Mouse (Mus musculus) CH12.LX (cell line): ENCODE results near the gene Ier2. TPM values are rescaled to one million over a fixed set of nuclear protein-coding genes. Genes with fewer than 3 reads are reported as not detected.
A peak's percentile ranks its signal among the peaks of the same experiment; 100 is the strongest.

ENCODE experiments used
- DNase-seq: peaks from one replicate; pipeline ENCODE4 v3.0.0-alpha.2; 2013; ENCODE audit errors: extremely low read depth
- H3K27ac ChIP-seq: 2 replicates; pipeline ENCODE4 v1.5.1; 2012; ENCODE audit warnings: low read depth, mild to moderate bottlenecking, control low read depth, moderate library complexity; ENCODE audit not compliant: insufficient read depth
- H3K27me3 ChIP-seq: replicated peaks from 2 replicates; pipeline ENCODE3; 2012; ENCODE audit warnings: inconsistent platforms
- H3K36me3 ChIP-seq, 2 experiments: replicated peaks in 1 of 2; 2 replicates each; pipeline versions ENCODE3 to v1.6.1; 2012; ENCODE audit warnings: inconsistent platforms in 1 of 2, low read length in 1 of 2, mild to moderate bottlenecking in 1 of 2, mixed read lengths in 1 of 2, moderate library complexity in 1 of 2; ENCODE audit not compliant: control insufficient read depth in 1 of 2, insufficient read depth in 1 of 2
- H3K4me1 ChIP-seq, 2 experiments: 2 replicates each; pipeline ENCODE4 v1.6.1; 2012; ENCODE audit warnings: inconsistent platforms in 1 of 2, moderate library complexity in 1 of 2; ENCODE audit not compliant: insufficient read depth in 2 of 2, control insufficient read depth in 1 of 2
- H3K4me2 ChIP-seq: 2 replicates; pipeline ENCODE4 v1.6.1; 2012; ENCODE audit warnings: low read depth, mild to moderate bottlenecking, control low read depth; ENCODE audit not compliant: poor library complexity, insufficient read depth, severe bottlenecking
- H3K4me3 ChIP-seq, 3 experiments: fragments of 150-350 bp in 1 of 3; sonication (generic) in 1 of 3; replicated peaks in 1 of 3; 2 replicates each; pipeline versions ENCODE3 to v1.5.1; 2011 to 2012; ENCODE audit warnings: low read depth in 2 of 3, low read length in 2 of 3, mild to moderate bottlenecking in 2 of 3, moderate library complexity in 2 of 3, control low read depth in 1 of 3, improper control_type of control experiment in 1 of 3, inconsistent platforms in 1 of 3, mixed read lengths in 1 of 3; ENCODE audit not compliant: poor library complexity in 1 of 3
- H3K79me2 ChIP-seq: replicated peaks from 2 replicates; pipeline ENCODE4 v1.6.1; 2012; ENCODE audit warnings: mild to moderate bottlenecking, moderate library complexity; ENCODE audit not compliant: control insufficient read depth, poor library complexity, insufficient read depth, severe bottlenecking; ENCODE audit errors: extremely low read depth
- H3K9ac ChIP-seq: 2 replicates; pipeline ENCODE4 v1.6.1; 2012; ENCODE audit warnings: low read depth, mild to moderate bottlenecking, control low read depth, moderate library complexity; ENCODE audit not compliant: insufficient read depth
- H3K9me3 ChIP-seq: replicated peaks from 2 replicates; pipeline ENCODE3; 2012; ENCODE audit warnings: low read length, inconsistent platforms, mixed read lengths
- BHLHE40 ChIP-seq: IDR thresholded peaks from 2 replicates; pipeline ENCODE4 v1.6.1; 2011; ENCODE audit warnings: mild to moderate bottlenecking, low read depth, low read length, improper control_type of control experiment
- CHD1 ChIP-seq: IDR thresholded peaks from 2 replicates; pipeline ENCODE4 v1.6.1; 2012; ENCODE audit warnings: low read depth, low read length, improper control_type of control experiment, inconsistent platforms
- CHD2 ChIP-seq: IDR thresholded peaks from 2 replicates; pipeline ENCODE4 v1.6.1; 2011; ENCODE audit warnings: low read length, improper control_type of control experiment
- CTCF ChIP-seq, 2 experiments: IDR thresholded peaks in 1 of 2; conservative IDR thresholded peaks in 1 of 2; 2 replicates each; pipeline ENCODE4 v1.5.1; 2011 to 2012; ENCODE audit warnings: low read depth in 2 of 2, low read length in 2 of 2, improper control_type of control experiment in 1 of 2, inconsistent platforms in 1 of 2, mild to moderate bottlenecking in 1 of 2, moderate library complexity in 1 of 2
- E2F4 ChIP-seq: IDR thresholded peaks from 2 replicates; pipeline ENCODE4 v1.6.1; 2011; ENCODE audit warnings: low read depth, low read length, improper control_type of control experiment; ENCODE audit not compliant: insufficient replicate concordance
- ELF1 ChIP-seq: IDR thresholded peaks from 2 replicates; pipeline ENCODE4 v1.6.1; 2014; ENCODE audit warnings: low read depth, mild to moderate bottlenecking, inconsistent platforms, low read length, improper control_type of control experiment
- EP300 ChIP-seq: IDR thresholded peaks from 2 replicates; pipeline ENCODE4 v1.6.1; 2011; ENCODE audit warnings: low read length, improper control_type of control experiment
- ETS1 ChIP-seq: conservative IDR thresholded peaks from 2 replicates; pipeline ENCODE4 v1.6.1; 2012; ENCODE audit warnings: low read depth, mild to moderate bottlenecking, inconsistent platforms, low read length, improper control_type of control experiment, moderate library complexity
- GABPA ChIP-seq: IDR thresholded peaks from 2 replicates; pipeline ENCODE4 v1.6.1; 2012; ENCODE audit warnings: low read depth, low read length, improper control_type of control experiment, inconsistent platforms; ENCODE audit not compliant: insufficient replicate concordance
- JUN ChIP-seq: IDR thresholded peaks from 2 replicates; pipeline ENCODE4 v1.6.1; 2011; ENCODE audit warnings: low read depth, mild to moderate bottlenecking, low read length, improper control_type of control experiment, moderate library complexity; ENCODE audit not compliant: insufficient read depth
- JUND ChIP-seq: conservative IDR thresholded peaks from 2 replicates; pipeline ENCODE4 v1.6.1; 2011; ENCODE audit warnings: low read depth, low read length, improper control_type of control experiment
- MAFK ChIP-seq: IDR thresholded peaks from 2 replicates; pipeline ENCODE4 v1.6.1; 2011; ENCODE audit warnings: low read length, improper control_type of control experiment; ENCODE audit not compliant: insufficient replicate concordance
- MAX ChIP-seq: IDR thresholded peaks from 2 replicates; pipeline ENCODE4 v1.6.1; 2011; ENCODE audit warnings: low read length, improper control_type of control experiment
- MEF2A ChIP-seq: IDR thresholded peaks from 2 replicates; pipeline ENCODE4 v1.6.1; 2014; ENCODE audit warnings: low read depth, mild to moderate bottlenecking, inconsistent platforms, low read length, improper control_type of control experiment, borderline replicate concordance
- MXI1 ChIP-seq: IDR thresholded peaks from 2 replicates; pipeline ENCODE4 v1.6.1; 2011; ENCODE audit warnings: mild to moderate bottlenecking, low read depth, low read length, improper control_type of control experiment
- NELFE ChIP-seq: IDR thresholded peaks from 2 replicates; pipeline ENCODE4 v1.6.1; 2011; ENCODE audit warnings: low read depth, low read length, improper control_type of control experiment
- PAX5 ChIP-seq: IDR thresholded peaks from 2 replicates; pipeline ENCODE4 v1.6.1; 2012; ENCODE audit warnings: low read length, inconsistent platforms, mixed read lengths
- RAD21 ChIP-seq: IDR thresholded peaks from 2 replicates; pipeline ENCODE4 v1.6.1; 2011; ENCODE audit warnings: low read depth, mild to moderate bottlenecking, low read length, improper control_type of control experiment, moderate library complexity
- SIN3A ChIP-seq: IDR thresholded peaks from 2 replicates; pipeline ENCODE4 v1.6.1; 2012; ENCODE audit warnings: low read length, improper control_type of control experiment, inconsistent platforms
- SMC3 ChIP-seq: IDR thresholded peaks from 2 replicates; pipeline ENCODE4 v1.6.1; 2011; ENCODE audit warnings: low read depth, low read length, improper control_type of control experiment
- TBP ChIP-seq: conservative IDR thresholded peaks from 2 replicates; pipeline ENCODE4 v1.6.1; 2011; ENCODE audit warnings: low read depth, low read length, improper control_type of control experiment
- USF2 ChIP-seq: conservative IDR thresholded peaks from 2 replicates; pipeline ENCODE4 v1.6.1; 2011; ENCODE audit warnings: low read depth, low read length, improper control_type of control experiment
- ZC3H11A ChIP-seq: IDR thresholded peaks from 2 replicates; pipeline ENCODE4 v1.6.1; 2012; ENCODE audit warnings: low read depth, mild to moderate bottlenecking, inconsistent platforms, low read length, improper control_type of control experiment
- ZKSCAN1 ChIP-seq: IDR thresholded peaks from 2 replicates; pipeline ENCODE4 v1.6.1; 2012; ENCODE audit warnings: low read depth, inconsistent platforms, low read length, improper control_type of control experiment, borderline replicate concordance
- ZMIZ1 ChIP-seq: IDR thresholded peaks from 2 replicates; pipeline ENCODE4 v1.6.1; 2012; ENCODE audit warnings: low read depth, mild to moderate bottlenecking, inconsistent platforms, low read length, improper control_type of control experiment
- dilution Hi-C: fragments of 300-500 bp; cut with MboI; formaldehyde crosslinking; loops from 2 replicates; pipeline ENCODE4 v1.14.3; 2020; ENCODE audit warnings: low sequenced_read_pairs; ENCODE audit not compliant: extremely low pct_unique_long_range_greater_than_20kb, extremely low pct_ligation_motif_present
- in situ Hi-C: fragments of 300-500 bp; cut with MboI; formaldehyde crosslinking; loops from 3 replicates; pipeline ENCODE4 v1.14.3; 2019; ENCODE audit warnings: low sequenced_read_pairs, low pct_ligation_motif_present, low pct_unique_long_range_greater_than_20kb, mixed read lengths
- polyA plus RNA-seq: library from polyadenylated mRNA; unstranded; fragments of >175 nt; gene quantifications from 2 replicates; pipeline ENCODE4 v1.2.1, GENCODE M21; 2012; ENCODE audit warnings: low read depth; ENCODE audit not compliant: insufficient read length
- total RNA-seq, 2 experiments: library from RNA; depleted of rRNA; stranded (reverse); fragments of 300-350 nt in 1 of 2; fragments of >200 nt in 1 of 2; gene quantifications; 2 replicates each; pipeline ENCODE4 v1.2.3; 2012 to 2014

Gene Ier2
- total and polyA plus RNA-seq, 3 experiments = 26.3 to 35.4 (median 30.3) TPM

DNA sequence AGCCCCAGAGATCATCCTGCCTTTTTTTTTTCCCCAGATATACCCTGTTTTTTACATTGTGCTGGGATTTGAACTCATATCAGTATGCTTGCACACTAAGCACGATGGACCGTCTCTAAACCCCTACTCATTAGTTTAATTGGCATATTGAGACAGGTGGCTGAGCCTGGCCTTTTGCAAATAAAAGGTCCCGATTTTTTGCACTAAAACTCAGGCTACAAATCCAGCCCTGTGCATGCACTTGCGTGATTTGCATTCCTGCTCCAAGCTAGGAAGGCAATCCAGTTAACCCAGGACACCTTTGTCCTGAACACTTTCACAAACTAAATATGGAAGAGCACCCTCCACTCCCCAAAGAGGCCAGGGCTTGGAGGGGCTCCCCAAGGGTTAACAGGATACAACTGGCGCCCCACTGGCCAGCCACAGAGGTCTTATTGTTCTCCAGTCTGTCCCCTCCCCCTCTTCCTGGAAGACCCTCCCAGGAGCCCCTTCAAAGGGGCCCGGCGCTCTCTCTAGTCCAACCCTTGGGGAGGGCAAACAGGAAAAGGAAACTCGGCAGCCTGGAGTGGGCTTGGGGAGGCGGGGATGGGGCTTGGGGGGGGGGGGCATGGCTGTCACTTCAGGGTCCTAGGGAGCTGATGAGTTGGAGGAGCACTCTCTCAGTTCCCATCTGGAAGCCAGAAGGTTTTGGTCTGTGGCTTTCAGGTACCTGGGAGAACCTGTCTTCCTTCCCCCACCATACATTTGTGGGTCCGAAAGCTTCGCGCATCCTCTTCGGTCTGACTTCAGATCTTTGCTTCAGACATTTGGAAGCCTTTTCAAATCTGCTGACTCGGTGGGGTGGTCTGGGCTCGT lies 7.1 kb downstream of the Ier2 start:
- Histone ChIP-seq H3K27ac (no peak overlapping the region), H3K4me1 (peaks cover 10 to 36% of the 10 kb centered on the region in 2 experiments), H3K79me2 (peaks cover 4% of the 10 kb centered on the region), H3K4me3 (no peak overlapping the region), H3K9ac (no peak overlapping the region), H3K27me3 (no peaks in the 10 kb centered on the region), H3K4me2 (no peak overlapping the region), H3K9me3 (no peaks in the 10 kb centered on the region), H3K36me3 (no peaks in the 10 kb centered on the region)
- DNase-seq = no peak
- in situ Hi-C loops = no loop called here
- no peak for TF ChIP-seq ZC3H11A
- dilution Hi-C loops = no loop called here

DNA sequence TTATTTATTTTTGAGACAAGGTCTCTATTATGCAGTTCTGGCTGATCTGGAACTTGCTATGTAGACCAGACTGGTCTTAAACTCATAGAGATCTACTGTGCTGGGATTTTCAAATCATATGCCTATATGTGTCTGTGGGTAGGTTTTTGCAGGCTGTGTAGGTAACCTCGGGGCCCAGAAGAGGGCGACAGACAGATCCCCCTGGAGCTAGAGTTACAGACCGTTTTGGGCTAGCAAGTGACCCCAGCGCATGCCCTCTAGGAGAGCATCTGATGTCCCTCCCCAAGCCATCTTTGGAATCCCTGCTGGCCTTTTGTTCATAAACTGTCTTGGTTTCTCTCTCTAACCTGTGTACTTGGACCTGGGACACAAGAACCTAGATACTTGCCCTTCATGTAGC lies 8.1 kb downstream of the Ier2 start:
- Histone ChIP-seq H3K4me2 (no peak overlapping the region), H3K36me3 (no peaks in the 10 kb centered on the region), H3K79me2 (no peaks in the 10 kb centered on the region), H3K9ac (no peak overlapping the region), H3K4me3 (no peak overlapping the region), H3K27ac (no peak overlapping the region), H3K4me1 (peaks cover 10 to 33% of the 10 kb centered on the region in 2 experiments), H3K27me3 (no peaks in the 10 kb centered on the region), H3K9me3 (no peaks in the 10 kb centered on the region)
- dilution Hi-C loops (no loop called here), in situ Hi-C loops (no loop called here)
- DNase-seq = no peak
- TF ChIP-seq MAFK = no peak
- TF ChIP-seq ZMIZ1 = no peak
- TF ChIP-seq JUN = no peak
- no peak for TF ChIP-seq EP300
- TF ChIP-seq RAD21 = peak; percentile 22
- TF ChIP-seq SIN3A = no peak
- TF ChIP-seq E2F4 = no peak
- TF ChIP-seq CHD2 = no peak
- no peak for TF ChIP-seq GABPA
- TF ChIP-seq SMC3 = peak; percentile 38
- no peak for TF ChIP-seq MAX
- no peak for TF ChIP-seq PAX5
- TF ChIP-seq ZC3H11A = no peak
- TF ChIP-seq BHLHE40 = no peak
- no peak for TF ChIP-seq MXI1
- no peak for TF ChIP-seq ELF1
- TF ChIP-seq JUND = no peak
- peak in 1 of 2 experiments; percentile 59; a peak in 2 of 4 replicates for TF ChIP-seq CTCF (conservative IDR thresholded peaks at IDR 0.05 in 1 of 2, IDR thresholded peaks at IDR 0.05 in 1 of 2; ENCODE audit: low read depth in 2 of 2, low read length in 2 of 2)
- no peak for TF ChIP-seq ETS1
- no peak for TF ChIP-seq CHD1
- no peak for TF ChIP-seq TBP
- no peak for TF ChIP-seq NELFE
- TF ChIP-seq ZKSCAN1 = no peak
- no peak for TF ChIP-seq USF2
- no peak for TF ChIP-seq MEF2A
